Mouse (Mus musculus): ENCODE results near the gene Rhot2. TPM values are rescaled to one million over a fixed set of nuclear protein-coding genes. Genes with fewer than 3 reads are reported as not detected.

The Rhot2 gene
- polyA plus RNA-seq, 1 experiment from 2014 or later: 13.0 TPM

DNA sequence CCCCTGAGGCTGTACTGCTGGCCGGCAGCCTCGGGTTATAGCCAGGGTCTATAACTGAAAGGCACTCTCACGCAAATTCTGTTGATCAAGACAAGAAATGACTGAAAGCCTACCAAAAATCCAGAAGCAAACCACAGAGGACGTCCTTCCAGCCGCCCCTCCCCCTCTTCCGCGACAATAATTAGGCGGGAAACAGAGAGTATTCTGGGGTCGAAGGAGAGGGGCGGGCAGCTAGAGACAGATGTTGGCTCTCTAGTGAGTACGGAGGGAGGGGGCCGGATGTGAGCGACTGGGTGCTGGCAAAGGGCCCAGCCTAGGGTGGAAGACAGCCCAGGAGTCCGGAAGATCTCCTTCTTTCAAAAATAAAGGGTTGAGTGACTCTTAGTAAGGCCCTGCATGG, 52.0 kb downstream of the Rhot2 start, which contains the start of gene Fam173a:
TSS of gene Fam173a (minus strand) at position 287 of the 400 bp plus-strand sequence.
- Histone ChIP-seq H3K4me1 (ENCODE audit: control insufficient read depth, insufficient read depth, low read length) (peaks cover 50% of the 10 kb centered on the region), H3K4me2 (replicated peaks; ENCODE audit: low read depth, low read length) (peak within 1 kb of the TSS; percentile 92), H3K4me3 (ENCODE audit: low read length) (peak within 1 kb of the TSS; percentile 89), H3K9me3 (ENCODE audit: control insufficient read depth, low read length) (no peaks in the 10 kb centered on the region), H3K9ac (ENCODE audit: low read depth, low read length) (peak within 1 kb of the TSS; percentile 82), H3K27me3 (ENCODE audit: control insufficient read depth, insufficient read depth, low read length) (no peaks in the 10 kb centered on the region), H3K27ac (ENCODE audit: low read depth, low read length) (peak within 1 kb of the TSS; percentile 99), H3K36me3 (ENCODE audit: control insufficient read depth, insufficient read depth, low read length) (peaks cover 21% of the 10 kb centered on the region)
- WGBS: under 1% methylated on average over 14 of the region's 14 CpGs
- peak; percentile 63 for ATAC-seq (ENCODE audit: low FRiP score, low TSS enrichment)

DNA sequence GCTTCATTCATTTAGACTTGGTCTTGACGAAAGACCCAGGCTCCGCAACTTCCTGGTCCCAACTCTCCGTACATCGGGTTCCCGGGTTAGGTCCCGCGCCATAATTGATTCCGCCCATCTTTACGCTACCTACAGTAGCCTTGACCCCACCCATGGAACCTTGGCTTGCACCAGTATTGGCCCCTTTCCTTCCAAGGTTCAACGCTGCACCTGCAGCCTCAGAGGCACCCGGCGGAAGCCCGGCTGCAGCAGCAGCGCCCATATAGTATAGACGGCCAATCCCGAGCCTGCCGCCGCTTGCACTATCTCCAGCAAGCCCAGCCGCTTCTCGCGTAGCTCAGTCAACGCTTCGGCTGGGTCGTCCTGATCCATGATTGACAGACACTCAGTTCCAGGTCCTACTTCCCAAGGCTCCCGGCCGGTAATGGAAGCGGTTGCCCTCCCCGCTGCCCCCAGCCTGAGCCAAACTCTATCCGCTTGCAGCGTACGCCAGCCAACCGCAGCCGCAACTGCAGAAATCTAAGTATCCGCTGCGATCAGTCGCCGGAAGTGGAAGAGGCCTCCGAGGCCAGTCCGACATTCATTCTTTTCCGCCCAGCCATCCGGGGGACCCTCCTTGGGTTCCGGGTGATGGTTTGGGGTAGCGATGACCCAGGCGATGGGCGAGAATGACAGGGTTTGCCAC, 52.7 kb downstream of the Rhot2 start:
- Histone ChIP-seq H3K36me3 (ENCODE audit: control insufficient read depth, insufficient read depth, low read length) (peaks cover 23% of the 10 kb centered on the region), H3K27ac (ENCODE audit: low read depth, low read length) (peak overlapping the region; percentile 99), H3K9me3 (ENCODE audit: control insufficient read depth, low read length) (no peaks in the 10 kb centered on the region), H3K4me2 (replicated peaks; ENCODE audit: low read depth, low read length) (peak overlapping the region; percentile 92), H3K4me1 (ENCODE audit: control insufficient read depth, insufficient read depth, low read length) (peaks cover 50% of the 10 kb centered on the region), H3K27me3 (ENCODE audit: control insufficient read depth, insufficient read depth, low read length) (no peaks in the 10 kb centered on the region), H3K4me3 (ENCODE audit: low read length) (peak overlapping the region; percentile 89), H3K9ac (ENCODE audit: low read depth, low read length) (peak overlapping the region; percentile 82)
- peak; percentile 28 for ATAC-seq (ENCODE audit: low FRiP score, low TSS enrichment)
- WGBS: under 1% methylated on average over 45 of the region's 45 CpGs

GRCm38 (mm10) chr17:25791320-25791842, 53.3 kb downstream of the Rhot2 start:
- H3K4me1 ChIP-seq (ENCODE audit: control insufficient read depth, insufficient read depth, low read length): peaks cover 49% of the 10 kb centered on the region
- peak; percentile 26; the same call in 1 of the 2 replicates for ATAC-seq (ENCODE audit: low FRiP score, low TSS enrichment)
- H3K4me2 ChIP-seq (replicated peaks; ENCODE audit: low read depth, low read length): peak overlapping the region; percentile 92
- H3K27me3 ChIP-seq (ENCODE audit: control insufficient read depth, insufficient read depth, low read length): no peaks in the 10 kb centered on the region
- WGBS: 30% methylated on average over 19 of the region's 19 CpGs
- H3K9ac ChIP-seq (ENCODE audit: low read depth, low read length): peak overlapping the region; percentile 82
- no peaks in the 10 kb centered on the region for H3K9me3 ChIP-seq (ENCODE audit: control insufficient read depth, low read length)
- H3K4me3 ChIP-seq (ENCODE audit: low read length): peak overlapping the region; percentile 89
- peak overlapping the region; percentile 99; the same call in 1 of the 2 replicates for H3K27ac ChIP-seq (ENCODE audit: low read depth, low read length)
- H3K36me3 ChIP-seq (ENCODE audit: control insufficient read depth, insufficient read depth, low read length): peaks cover 23% of the 10 kb centered on the region

Small RNAs within 50 kb of the gene (microRNA-seq; reads per million reads assigned to microRNA genes)
- 0.84 reads per million for gene Mir3082

Other genes starting within 250 kb of the Rhot2 start
- 0.50 and 1.5 TPM in 2 replicates for gene Gng13, start 127.7 kb downstream of the Rhot2 start, polyA plus RNA-seq (2014; fragmentation: Nextera tagmentation; extraction: Ambion mirVana)
- 17.3 and 26.0 TPM in 2 replicates for gene Chtf18, start 117.4 kb downstream of the Rhot2 start, polyA plus RNA-seq (2014; fragmentation: Nextera tagmentation; extraction: Ambion mirVana)
- gene Rpusd1, start 117.2 kb downstream of the Rhot2 start, polyA plus RNA-seq (2014; fragmentation: Nextera tagmentation; extraction: Ambion mirVana): 21.6 and 22.1 TPM in 2 replicates
- not detected in 2 replicates for gene Mslnl, start 108.8 kb downstream of the Rhot2 start, polyA plus RNA-seq (2014; fragmentation: Nextera tagmentation; extraction: Ambion mirVana)
- gene Msln, start 90.5 kb downstream of the Rhot2 start, polyA plus RNA-seq (2014; fragmentation: Nextera tagmentation; extraction: Ambion mirVana): 2.6 and 3.3 TPM in 2 replicates
- gene Narfl, start 71.1 kb downstream of the Rhot2 start, polyA plus RNA-seq (2014; fragmentation: Nextera tagmentation; extraction: Ambion mirVana): 25.3 and 27.3 TPM in 2 replicates
- gene Haghl, start 59.2 kb downstream of the Rhot2 start, polyA plus RNA-seq (2014; fragmentation: Nextera tagmentation; extraction: Ambion mirVana): 75.4 and 75.6 TPM in 2 replicates
- 0.32 and 0.41 TPM in 2 replicates for gene Ccdc78, start 58.3 kb downstream of the Rhot2 start, polyA plus RNA-seq (2014; fragmentation: Nextera tagmentation; extraction: Ambion mirVana)
- gene Fam173a, start 52.0 kb downstream of the Rhot2 start, polyA plus RNA-seq (2014; fragmentation: Nextera tagmentation; extraction: Ambion mirVana): 90.2 and 111 TPM in 2 replicates
- gene AC134908.4, start 49.2 kb downstream of the Rhot2 start, polyA plus RNA-seq (2014; fragmentation: Nextera tagmentation; extraction: Ambion mirVana): not detected in 2 replicates
- 8.2 and 28.6 TPM in 2 replicates for gene Metrn, start 47.7 kb downstream of the Rhot2 start, polyA plus RNA-seq (2014; fragmentation: Nextera tagmentation; extraction: Ambion mirVana)
- gene Fbxl16, start 35.8 kb downstream of the Rhot2 start, polyA plus RNA-seq (2014; fragmentation: Nextera tagmentation; extraction: Ambion mirVana): 1.1 and 1.3 TPM in 2 replicates
- gene Wdr24, start 21.2 kb downstream of the Rhot2 start, polyA plus RNA-seq (2014; fragmentation: Nextera tagmentation; extraction: Ambion mirVana): 21.4 and 32.0 TPM in 2 replicates
- 45.7 and 47.0 TPM in 2 replicates for gene Jmjd8, start 16.0 kb downstream of the Rhot2 start, polyA plus RNA-seq (2014; fragmentation: Nextera tagmentation; extraction: Ambion mirVana)
- gene Stub1, start 11.4 kb downstream of the Rhot2 start, polyA plus RNA-seq (2014; fragmentation: Nextera tagmentation; extraction: Ambion mirVana): 350 and 425 TPM in 2 replicates
- 2.0 and 2.5 TPM in 2 replicates for gene Rhbdl1, start 7.6 kb downstream of the Rhot2 start, polyA plus RNA-seq (2014; fragmentation: Nextera tagmentation; extraction: Ambion mirVana)
- gene Gm20683, start 3.1 kb downstream of the Rhot2 start, polyA plus RNA-seq (2014; fragmentation: Nextera tagmentation; extraction: Ambion mirVana): 1.7 and 2.6 TPM in 2 replicates
- gene Wdr90, start 16.6 kb upstream of the Rhot2 start, polyA plus RNA-seq (2014; fragmentation: Nextera tagmentation; extraction: Ambion mirVana): 21.4 and 27.5 TPM in 2 replicates
- gene Mcrip2, start 23.9 kb upstream of the Rhot2 start, polyA plus RNA-seq (2014; fragmentation: Nextera tagmentation; extraction: Ambion mirVana): 40.0 and 41.4 TPM in 2 replicates
- 83.9 and 85.3 TPM in 2 replicates for gene Mettl26, start 30.2 kb upstream of the Rhot2 start, polyA plus RNA-seq (2014; fragmentation: Nextera tagmentation; extraction: Ambion mirVana)
- 0.99 and 1.2 TPM in 2 replicates for gene Wfikkn1, start 36.0 kb upstream of the Rhot2 start, polyA plus RNA-seq (2014; fragmentation: Nextera tagmentation; extraction: Ambion mirVana)
- 17.2 and 20.4 TPM in 2 replicates for gene Rab40c, start 74.9 kb upstream of the Rhot2 start, polyA plus RNA-seq (2014; fragmentation: Nextera tagmentation; extraction: Ambion mirVana)
- gene Pigq, start 100.1 kb upstream of the Rhot2 start, polyA plus RNA-seq (2014; fragmentation: Nextera tagmentation; extraction: Ambion mirVana): 51.5 and 77.2 TPM in 2 replicates
- 0.28 and 0.43 TPM in 2 replicates for gene Nhlrc4, start 100.1 kb upstream of the Rhot2 start, polyA plus RNA-seq (2014; fragmentation: Nextera tagmentation; extraction: Ambion mirVana)
- 2.8 and 4.4 TPM in 2 replicates for gene A930017K11Rik, start 107.7 kb upstream of the Rhot2 start, polyA plus RNA-seq (2014; fragmentation: Nextera tagmentation; extraction: Ambion mirVana)
- 27.1 and 35.3 TPM in 2 replicates for gene Capn15, start 140.9 kb upstream of the Rhot2 start, polyA plus RNA-seq (2014; fragmentation: Nextera tagmentation; extraction: Ambion mirVana)
- gene Rab11fip3, start 224.7 kb upstream of the Rhot2 start, polyA plus RNA-seq (2014; fragmentation: Nextera tagmentation; extraction: Ambion mirVana): 15.0 and 24.2 TPM in 2 replicates
- 24.6 and 35.1 TPM in 2 replicates for gene Decr2, start 245.5 kb upstream of the Rhot2 start, polyA plus RNA-seq (2014; fragmentation: Nextera tagmentation; extraction: Ambion mirVana)